Mouse (Mus musculus): ENCODE data around the gene Rin2.

GRCm38 (mm10) chr2:145661242-145661641 is 13.8 kb upstream of the Rin2 start:
- TF ChIP-seq CTCF (IDR thresholded peaks at IDR 0.05; ENCODE audit: borderline replicate concordance, insufficient read depth, low read depth, low read length), result no peak
- no peak for TF ChIP-seq POLR2A (IDR thresholded peaks at IDR 0.05; ENCODE audit: borderline replicate concordance, insufficient read depth, low read length)
